Mouse (Mus musculus) adipose tissue, adult 10 weeks (tissue): ENCODE data around the gene Ilvbl. TPM values are rescaled to one million over a fixed set of nuclear protein-coding genes. Genes with fewer than 3 reads are reported as not detected.

Experiments used
- polyA plus RNA-seq: library from polyadenylated mRNA; stranded (reverse); fragments of 350-450 nt; fragmentation: Illumina TruSeq; extraction: RNeasy Lipid Tissue Mini Kit (QIAGEN cat#74804); gene quantifications from one replicate; pipeline ENCODE4 v1.2.3, GENCODE M21; 2014; ENCODE audit warnings: low read depth, low replicate concordance

The Ilvbl gene
- 62.0 TPM for polyA plus RNA-seq

GRCm38 (mm10) chr10:78574250-78575104, at the start of gene Ilvbl:
TSS of gene Ilvbl (plus strand) at chr10:78574346.

GRCm38 (mm10) chr10:78591406-78592328, 17.5 kb downstream of the Ilvbl start, which contains the start of gene Syde1:
TSS of gene Syde1 (minus strand) at chr10:78591964.

GRCm38 (mm10) chr10:78617974-78618373, 43.8 kb downstream of the Ilvbl start, which contains the start of gene Olfr1357:
TSS of gene Olfr1357 (minus strand) at chr10:78618074.

Other genes with a start within 250 kb of the Ilvbl start
- 234 TPM for gene Agpat3, start 221.9 kb upstream of the Ilvbl start, polyA plus RNA-seq
- 190 TPM for gene Rrp1, start 161.3 kb upstream of the Ilvbl start, polyA plus RNA-seq
- 230 TPM for gene Cstb, start 148.7 kb upstream of the Ilvbl start, polyA plus RNA-seq
- gene Pdxk, start 109.4 kb upstream of the Ilvbl start, polyA plus RNA-seq, result 53.0 TPM
- not detected for gene Olfr1358, start 56.9 kb upstream of the Ilvbl start, polyA plus RNA-seq
- gene Syde1, start 17.6 kb downstream of the Ilvbl start, polyA plus RNA-seq, result 18.3 TPM
- gene Olfr1357, start 43.7 kb downstream of the Ilvbl start, polyA plus RNA-seq, result not detected
- 0.17 TPM for gene Casp14, start 143.9 kb downstream of the Ilvbl start, polyA plus RNA-seq
- 1.6 TPM for gene Ccdc105, start 178.7 kb downstream of the Ilvbl start, polyA plus RNA-seq
- gene Slc1a6, start 206.2 kb downstream of the Ilvbl start, polyA plus RNA-seq, result 0.15 TPM